Mouse (Mus musculus) heart, postnatal 14 days (tissue): ENCODE results near the gene Gm38431. TPM values are rescaled to one million over a fixed set of nuclear protein-coding genes. Genes with fewer than 3 reads are reported as not detected.

Source experiments
- DNase-seq, 2 experiments: peaks; one replicate each; pipeline ENCODE4 v3.0.0; 2021 to 2022
- intact Hi-C: fragments of 180-260 bp; cut with DNase I; formaldehyde crosslinking; loops from one replicate; pipeline ENCODE4 v1.15.1; 2025
- long read RNA-seq, 2 experiments: library from polyadenylated mRNA; stranded (forward); transcript quantifications; one replicate each; pipeline ENCODE4 v2.0.0; 2021
- total RNA-seq, 2 experiments: library from RNA; stranded (reverse); gene quantifications; 2 replicates each; pipeline ENCODE4 v1.2.3; 2021

The Gm38431 gene
- total RNA-seq, result 1 to 10 TPM in 1 of 2 experiments, under 1 TPM in 1; 0.68 to 1.8 TPM
- long read RNA-seq, experiment 1, partial matches to known transcripts, result 5 of 7 reads
- long read RNA-seq, experiment 1, other reads (novel, unspliced or antisense), result 2 of 7 reads
- long read RNA-seq, experiment 2, result 0 reads

- DNase-seq, result peak; percentile 95 to 96
- intact Hi-C loops, result loop anchor here (5.0 kb wide), 2 partner anchors 40 to 60 kb away; partner anchors contain the start of genes Icam5 and Tyk2
Observed at GRCm38 (mm10) chr9:21091707-21092320, at the start of gene Gm38431, which contains the start of gene Raver1. Gm38431 (minus strand) TSS chr9:21091997. Raver1 (minus strand) TSS chr9:21092008.

GRCm38 (mm10) chr9:21138386-21138785, 46.6 kb upstream of the Gm38431 start:
- DNase-seq, result no peak
- intact Hi-C loops, result loop anchor here (2.0 to 10.0 kb wide), 2 partner anchors 134 to 238 kb away; partner anchors contain the start of gene Mrpl4

- intact Hi-C loops, result loop anchor here (2.0 to 10.0 kb wide), 2 partner anchors 106 to 132 kb away; partner anchors contain the start of gene Mrpl4
- peak; percentile 62 to 77 for DNase-seq
Observed at GRCm38 (mm10) chr9:21137229-21137628, 45.4 kb upstream of the Gm38431 start.

- intact Hi-C loops, result loop anchor here (2.0 to 10.0 kb wide), 2 partner anchors 106 to 132 kb away; partner anchors contain the start of gene Mrpl4
- no peak for DNase-seq
Observed at GRCm38 (mm10) chr9:21136401-21136800, 44.6 kb upstream of the Gm38431 start.

GRCm38 (mm10) chr9:21135941-21136381, 44.2 kb upstream of the Gm38431 start:
- DNase-seq, result no peak
- intact Hi-C loops, result loop anchor here (2.0 to 10.0 kb wide), 2 partner anchors 105 to 131 kb away; partner anchors contain the start of gene Mrpl4

GRCm38 (mm10) chr9:21135329-21135890, 43.6 kb upstream of the Gm38431 start:
- intact Hi-C loops, result loop anchor here (10.0 kb wide), 1 partner anchor 131 kb away; the partner anchor contains the start of gene Mrpl4
- no peak for DNase-seq

- DNase-seq, result peak in 1 of 2 experiments; percentile 42
- intact Hi-C loops, result loop anchor here (5.0 to 10.0 kb wide), 2 partner anchors 42 to 130 kb away; partner anchors contain the start of genes Gm38431, Mrpl4 and Raver1
Observed at GRCm38 (mm10) chr9:21134595-21135328, 43.0 kb upstream of the Gm38431 start.

GRCm38 (mm10) chr9:21133064-21133707, 41.4 kb upstream of the Gm38431 start:
- no peak for DNase-seq
- intact Hi-C loops, result loop anchor here (5.0 to 10.0 kb wide), 2 partner anchors 41 to 128 kb away; partner anchors contain the start of genes Gm38431, Mrpl4 and Raver1

GRCm38 (mm10) chr9:21132102-21132775, 40.4 kb upstream of the Gm38431 start:
- DNase-seq, result no peak
- intact Hi-C loops, result loop anchor here (5.0 to 10.0 kb wide), 2 partner anchors 40 to 127 kb away; partner anchors contain the start of genes Gm38431, Mrpl4 and Raver1

GRCm38 (mm10) chr9:21131059-21131956, 39.5 kb upstream of the Gm38431 start, which contains the start of gene Tyk2:
Tyk2 (minus strand) TSS chr9:21131243.
- peak; percentile 85 to 88 for DNase-seq
- intact Hi-C loops, result loop anchor here (5.0 to 10.0 kb wide), 2 partner anchors 39 to 127 kb away; partner anchors contain the start of genes Gm38431, Mrpl4 and Raver1

GRCm38 (mm10) chr9:21126259-21126627, 34.4 kb upstream of the Gm38431 start:
- peak in 1 of 2 experiments; percentile 30 for DNase-seq

GRCm38 (mm10) chr9:21125502-21126258, 33.9 kb upstream of the Gm38431 start:
- intact Hi-C loops, result no loop called here
- DNase-seq, result no peak

More at GRCm38 (mm10) chr9:21126259-21126627, 34.4 kb upstream of the Gm38431 start:
- intact Hi-C loops, result no loop called here

GRCm38 (mm10) chr9:21124837-21125236, 33.0 kb upstream of the Gm38431 start:
- no peak for DNase-seq
- intact Hi-C loops, result no loop called here

- DNase-seq, result no peak
- intact Hi-C loops, result no loop called here
Observed at GRCm38 (mm10) chr9:21121483-21121882, 29.7 kb upstream of the Gm38431 start.

- no peak for DNase-seq
- intact Hi-C loops, result no loop called here
Observed at GRCm38 (mm10) chr9:21117073-21117472, 25.3 kb upstream of the Gm38431 start.

GRCm38 (mm10) chr9:21115105-21115504, 23.3 kb upstream of the Gm38431 start:
- intact Hi-C loops, result no loop called here

GRCm38 (mm10) chr9:21114190-21114589, 22.4 kb upstream of the Gm38431 start:
- intact Hi-C loops, result no loop called here
- DNase-seq, result no peak

More at GRCm38 (mm10) chr9:21115105-21115504, 23.3 kb upstream of the Gm38431 start:
- DNase-seq, result no peak
